Mouse (Mus musculus) neural tube, embryonic 14.5 days (tissue): ENCODE data around the gene Capn15. TPM values are rescaled to one million over a fixed set of nuclear protein-coding genes. Genes with fewer than 3 reads are reported as not detected.

Experiments
- ATAC-seq: fragments of 200-750 bp; cut with Nextera tagmentation; 2 replicates; pipeline ENCODE4 v1.8.0; 2017; ENCODE audit warnings: low read depth, mild to moderate bottlenecking, moderate TSS enrichment, moderate library complexity
- H3K27ac ChIP-seq: fragments of 300-500 bp; sonication (generic); 2 replicates; pipeline ENCODE4 v1.5.1; 2014; ENCODE audit warnings: low read depth, mild to moderate bottlenecking, control low read depth, low read length, moderate library complexity, mixed read lengths
- H3K27me3 ChIP-seq: fragments of 300-500 bp; sonication (generic); 2 replicates; pipeline ENCODE4 v1.6.1; 2014; ENCODE audit warnings: low read length; ENCODE audit not compliant: control insufficient read depth, insufficient read depth
- H3K36me3 ChIP-seq: fragments of 300-500 bp; sonication (generic); 2 replicates; pipeline ENCODE4 v1.6.1; 2014; ENCODE audit warnings: low read length, mixed read lengths; ENCODE audit not compliant: control insufficient read depth, insufficient read depth
- H3K4me1 ChIP-seq: fragments of 300-500 bp; sonication (generic); 2 replicates; pipeline ENCODE4 v1.6.1; 2014; ENCODE audit warnings: low read length; ENCODE audit not compliant: control insufficient read depth, insufficient read depth
- H3K4me2 ChIP-seq: fragments of 300-500 bp; sonication (generic); 2 replicates; pipeline ENCODE4 v1.6.1; 2014; ENCODE audit warnings: mild to moderate bottlenecking, low read depth, low read length, control low read depth
- H3K4me3 ChIP-seq: fragments of 300-500 bp; sonication (generic); 2 replicates; pipeline ENCODE4 v1.5.1; 2014; ENCODE audit warnings: low read depth, low read length, control low read depth, mixed read lengths
- H3K9ac ChIP-seq: fragments of 300-500 bp; sonication (generic); replicated peaks from 2 replicates; pipeline ENCODE4 v1.6.1; 2014; ENCODE audit warnings: low read depth, mild to moderate bottlenecking, control low read depth, low read length, mixed read lengths
- H3K9me3 ChIP-seq: fragments of 300-500 bp; sonication (generic); 2 replicates; pipeline ENCODE4 v1.6.1; 2016; ENCODE audit warnings: low read length; ENCODE audit not compliant: control insufficient read depth
- WGBS: fragments of 180-500 bp; shearing (Covaris S2); extraction: QIAGEN DNeasy Blood & Tissue Kit; methylation state at CpG from one replicate; pipeline ENCODE4 v1.1.7; 2014; 5-methylcytosine and 5-hydroxymethylcytosine counted together
- polyA plus RNA-seq: library from polyadenylated mRNA; unstranded; fragments of >200 nt; fragmentation: Nextera tagmentation; extraction: Ambion mirVana; gene quantifications from 2 replicates; pipeline ENCODE4 v1.2.1, GENCODE M21; 2014

Gene Capn15
- polyA plus RNA-seq, 1 experiment from 2014 or later: 24.6 TPM

DNA sequence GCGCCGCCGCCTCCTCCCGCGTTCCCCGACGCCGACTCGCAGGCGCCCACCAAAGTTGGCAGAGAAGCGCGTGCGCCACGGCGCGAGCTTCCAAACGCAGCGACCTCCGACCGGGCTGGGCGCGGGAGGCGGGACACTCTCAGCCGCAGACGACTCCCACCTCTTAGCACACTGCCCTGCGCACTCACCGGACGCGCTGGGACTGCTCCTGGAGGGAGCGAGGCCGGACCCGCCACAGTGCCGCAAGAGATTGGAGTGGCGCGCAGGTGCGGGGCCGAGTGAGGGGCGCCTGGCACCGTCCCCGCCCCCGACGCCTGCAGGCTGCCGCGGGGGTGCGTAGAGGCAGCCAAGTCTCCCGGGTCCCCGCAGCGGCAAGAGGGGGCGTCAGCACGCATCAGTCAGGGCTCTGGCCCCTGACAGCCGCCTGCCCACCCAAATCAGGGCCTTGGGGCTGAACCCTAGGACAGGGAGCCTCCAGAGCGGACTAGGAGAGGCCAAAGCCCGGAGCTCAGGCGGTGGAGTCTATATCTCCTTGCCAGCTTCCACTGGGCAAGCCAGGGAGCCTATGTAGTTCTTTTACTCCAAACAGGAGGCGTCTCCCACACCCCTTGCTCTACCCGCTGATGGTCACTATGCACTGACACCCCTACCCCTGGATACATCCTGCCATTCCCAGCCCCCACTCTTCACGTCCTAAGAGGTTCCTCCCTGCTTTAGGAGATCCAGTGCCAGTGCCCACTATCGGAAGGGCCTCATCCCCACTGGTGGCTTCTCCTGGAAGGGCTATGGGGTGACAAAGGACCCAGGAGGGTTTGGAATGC lies 33.6 kb downstream of the Capn15 start, which contains the start of gene A930017K11Rik:
Gene A930017K11Rik, minus strand, starts transcription at position 763 of the 821 bp plus-strand sequence.
- no peak within 1 kb of the TSS for H3K27ac ChIP-seq
- peaks cover 33% of the 10 kb centered on the region for H3K27me3 ChIP-seq
- H3K4me3 ChIP-seq: peak within 1 kb of the TSS; percentile 20
- H3K9me3 ChIP-seq: no peaks in the 10 kb centered on the region
- peak within 1 kb of the TSS; percentile 42 for H3K4me2 ChIP-seq
- ATAC-seq: no peak
- under 1% methylated on average over 55 of the region's 58 CpGs for WGBS
- H3K36me3 ChIP-seq: no peaks in the 10 kb centered on the region
- no peak within 1 kb of the TSS for H3K9ac ChIP-seq
- H3K4me1 ChIP-seq: 0 out of 2 replicates have a peak, but pooled peaks cover 3% of the 10 kb centered on the region

DNA sequence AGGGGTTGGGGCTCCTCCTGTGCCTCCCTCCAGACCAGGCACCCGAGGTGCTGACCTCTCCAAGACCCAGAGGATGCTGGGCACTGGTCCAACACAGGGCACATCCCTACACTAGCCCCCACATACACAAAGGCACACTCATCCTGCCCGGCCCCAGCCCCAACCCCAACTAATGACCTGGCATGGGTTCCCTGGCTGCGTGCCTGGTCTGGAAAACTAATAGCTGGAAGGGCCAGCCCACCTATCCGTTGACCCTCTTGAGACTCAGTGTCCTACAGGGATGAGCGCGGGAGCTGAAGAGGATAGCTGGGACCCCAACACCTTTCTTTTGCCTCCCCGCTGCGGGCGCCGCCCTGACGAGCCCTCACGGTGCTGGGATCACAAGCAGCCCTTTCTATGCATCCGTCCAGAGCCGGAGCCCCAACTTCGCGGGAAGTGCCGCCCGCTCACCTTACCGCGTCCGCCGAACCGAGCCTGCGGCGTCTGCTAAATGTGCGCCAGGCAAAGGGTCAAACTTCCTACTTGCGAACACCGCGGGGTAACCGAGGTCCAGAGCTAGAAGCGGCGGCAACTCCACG lies 34.3 kb downstream of the Capn15 start:
- peak overlapping the region; percentile 42 for H3K4me2 ChIP-seq
- no peak for ATAC-seq
- H3K27me3 ChIP-seq: peaks cover 33% of the 10 kb centered on the region
- H3K9me3 ChIP-seq: no peaks in the 10 kb centered on the region
- H3K27ac ChIP-seq: no peak overlapping the region
- H3K36me3 ChIP-seq: no peaks in the 10 kb centered on the region
- 0 out of 2 replicates have a peak, but pooled peaks cover 3% of the 10 kb centered on the region for H3K4me1 ChIP-seq
- 2% methylated on average over 33 of the region's 33 CpGs for WGBS
- peak overlapping the region; percentile 20 for H3K4me3 ChIP-seq
- H3K9ac ChIP-seq: no peak overlapping the region

DNA sequence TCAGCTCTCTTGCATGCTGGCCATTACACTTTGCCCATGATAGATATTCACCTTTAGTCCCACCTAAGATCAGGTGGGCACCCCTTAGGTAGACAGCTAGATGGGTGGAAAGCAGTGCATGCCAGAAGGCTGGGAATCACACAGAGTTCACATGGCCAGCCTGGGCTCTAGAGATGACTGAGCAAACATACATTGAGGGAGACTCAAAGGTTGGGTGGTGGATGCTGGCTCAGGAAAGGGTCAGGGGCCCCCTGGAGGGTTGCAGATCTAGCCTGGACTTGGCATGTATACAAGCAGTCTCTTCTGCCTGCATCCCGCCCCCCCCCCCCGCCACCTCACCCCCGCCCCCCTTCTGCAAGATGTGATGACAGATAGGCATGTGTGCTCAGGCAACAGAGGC lies 34.9 kb downstream of the Capn15 start:
- H3K4me3 ChIP-seq: no peak overlapping the region
- H3K36me3 ChIP-seq: no peaks in the 10 kb centered on the region
- 8% methylated on average over 3 of the region's 3 CpGs for WGBS
- ATAC-seq: no peak
- peaks cover 33% of the 10 kb centered on the region for H3K27me3 ChIP-seq
- H3K9ac ChIP-seq: no peak overlapping the region
- no peak overlapping the region for H3K4me2 ChIP-seq
- no peaks in the 10 kb centered on the region for H3K9me3 ChIP-seq
- H3K4me1 ChIP-seq: 0 out of 2 replicates have a peak, but pooled peaks cover 3% of the 10 kb centered on the region
- no peak overlapping the region for H3K27ac ChIP-seq

DNA sequence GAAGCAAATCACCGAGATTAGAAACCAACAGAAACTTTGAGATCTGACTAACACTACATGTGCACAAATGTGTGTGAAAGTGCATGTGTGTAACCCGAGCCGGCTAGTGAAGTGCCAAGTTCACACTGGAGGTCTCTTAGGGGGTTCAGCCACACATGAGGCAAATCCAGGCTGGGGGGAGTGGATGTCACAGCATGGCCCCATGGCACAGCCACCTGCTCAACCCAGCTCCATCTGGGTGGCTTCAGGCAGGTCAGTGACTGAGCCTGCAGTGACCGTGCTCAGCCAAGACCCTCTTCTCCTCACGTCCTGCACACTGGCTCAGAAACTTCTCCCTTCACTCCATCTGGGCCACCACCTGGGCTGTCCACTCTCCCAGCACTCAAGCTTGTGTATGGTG lies 35.6 kb downstream of the Capn15 start:
- Histone ChIP-seq H3K4me1 (0 out of 2 replicates have a peak, but pooled peaks cover 3% of the 10 kb centered on the region), H3K27me3 (peaks cover 33% of the 10 kb centered on the region), H3K4me2 (no peak overlapping the region), H3K36me3 (no peaks in the 10 kb centered on the region), H3K27ac (no peak overlapping the region), H3K9me3 (no peaks in the 10 kb centered on the region), H3K4me3 (no peak overlapping the region), H3K9ac (no peak overlapping the region)
- no peak for ATAC-seq
- 83% methylated on average over 5 of the region's 5 CpGs for WGBS

DNA sequence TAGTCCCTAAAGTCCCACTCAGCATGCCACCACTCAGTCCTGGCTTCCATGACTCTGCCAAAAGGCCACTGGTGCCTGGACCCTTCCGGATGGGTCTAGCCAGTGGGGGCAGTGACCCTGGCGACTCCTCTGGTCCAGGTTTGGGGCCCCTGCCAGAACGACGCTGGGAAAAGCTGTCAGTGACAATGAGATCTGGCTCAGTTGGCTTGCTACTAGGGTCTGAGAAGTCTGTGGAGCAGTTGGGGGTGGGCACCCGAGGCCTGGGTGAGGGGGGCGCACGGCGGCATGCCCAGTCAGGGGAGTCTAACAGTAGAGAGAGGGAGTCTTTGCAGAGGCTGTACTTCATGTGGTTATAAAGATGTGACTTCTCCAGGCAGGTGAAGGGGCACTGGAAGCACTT lies 37.5 kb downstream of the Capn15 start:
- Histone ChIP-seq H3K36me3 (no peaks in the 10 kb centered on the region), H3K9me3 (no peaks in the 10 kb centered on the region), H3K9ac (no peak overlapping the region), H3K4me1 (0 out of 2 replicates have a peak, but pooled peaks cover 3% of the 10 kb centered on the region), H3K27me3 (peaks cover 30% of the 10 kb centered on the region), H3K27ac (no peak overlapping the region), H3K4me2 (no peak overlapping the region), H3K4me3 (no peak overlapping the region)
- 81% methylated on average over 8 of the region's 8 CpGs for WGBS
- ATAC-seq: no peak

DNA sequence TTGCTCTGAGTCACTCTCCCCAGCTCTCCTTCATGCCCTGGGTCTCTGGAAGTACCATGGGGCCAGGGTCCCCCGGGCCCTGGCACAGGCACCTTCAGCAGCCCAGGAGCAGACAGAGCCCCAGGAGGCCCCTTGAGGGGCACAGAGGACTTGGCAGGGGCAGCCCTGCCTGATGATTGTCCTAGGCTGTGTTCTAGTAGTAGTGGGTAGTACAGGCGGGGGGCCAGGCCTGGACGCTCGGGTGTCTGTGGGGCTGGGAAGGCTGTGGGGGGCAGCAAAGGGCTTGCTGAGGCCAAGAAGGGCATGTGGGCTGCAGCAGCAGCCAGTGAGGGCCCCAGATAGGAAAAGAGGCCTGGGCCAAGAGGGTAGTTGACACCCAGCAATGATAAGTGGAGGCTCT lies 38.0 kb downstream of the Capn15 start:
- Histone ChIP-seq H3K4me3 (no peak overlapping the region), H3K9ac (no peak overlapping the region), H3K4me1 (0 out of 2 replicates have a peak, but pooled peaks cover 3% of the 10 kb centered on the region), H3K27me3 (peaks cover 26% of the 10 kb centered on the region), H3K9me3 (no peaks in the 10 kb centered on the region), H3K4me2 (no peak overlapping the region), H3K27ac (no peak overlapping the region), H3K36me3 (no peaks in the 10 kb centered on the region)
- 82% methylated on average over 4 of the region's 4 CpGs for WGBS
- ATAC-seq: no peak

- Histone ChIP-seq H3K9me3 (no peaks in the 10 kb centered on the region), H3K36me3 (no peaks in the 10 kb centered on the region), H3K4me2 (no peak overlapping the region), H3K27me3 (peaks cover 19% of the 10 kb centered on the region), H3K4me3 (no peak overlapping the region), H3K9ac (no peak overlapping the region), H3K4me1 (0 out of 2 replicates have a peak, but pooled peaks cover under 1% of the 10 kb centered on the region), H3K27ac (no peak overlapping the region)
- 79% methylated on average over 8 of the region's 8 CpGs for WGBS
- no peak for ATAC-seq
Measured at GRCm38 (mm10) chr17:25946891-25947290, 38.7 kb downstream of the Capn15 start.

DNA sequence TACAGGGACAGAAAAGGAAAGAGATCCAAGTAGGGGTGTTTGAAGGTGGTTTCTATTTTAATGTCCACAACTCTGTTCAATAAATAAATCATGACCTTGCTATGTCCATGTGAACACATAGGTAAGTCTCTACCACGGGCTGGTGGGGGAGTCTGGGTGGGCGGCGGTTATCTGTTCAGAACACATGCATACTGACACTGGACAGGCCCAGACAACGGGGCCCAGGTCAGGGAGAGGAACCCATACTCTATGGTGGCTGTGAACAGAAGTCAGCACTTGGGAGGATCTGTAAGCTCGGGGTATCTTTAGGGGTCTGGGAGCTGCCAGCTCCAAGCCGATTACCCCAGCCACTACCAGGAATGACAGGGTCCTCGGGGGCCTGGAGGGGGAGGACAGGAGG lies 39.2 kb downstream of the Capn15 start:
- Histone ChIP-seq H3K9me3 (no peaks in the 10 kb centered on the region), H3K4me1 (no peaks in the 10 kb centered on the region), H3K27me3 (peaks cover 14% of the 10 kb centered on the region), H3K9ac (no peak overlapping the region), H3K4me2 (no peak overlapping the region), H3K36me3 (no peaks in the 10 kb centered on the region), H3K4me3 (no peak overlapping the region), H3K27ac (no peak overlapping the region)
- no peak for ATAC-seq
- 80% methylated on average over 7 of the region's 7 CpGs for WGBS

- H3K4me1 ChIP-seq: peaks cover 6% of the 10 kb centered on the region; the same call in 1 of the 2 replicates
- H3K27ac ChIP-seq: no peak overlapping the region
- no peak overlapping the region for H3K4me2 ChIP-seq
- WGBS: 55% methylated on average over 9 of the region's 9 CpGs
- H3K4me3 ChIP-seq: no peak overlapping the region
- peaks cover 9% of the 10 kb centered on the region for H3K27me3 ChIP-seq
- H3K9me3 ChIP-seq: no peaks in the 10 kb centered on the region
- ATAC-seq: no peak
- H3K9ac ChIP-seq: no peak overlapping the region
- no peaks in the 10 kb centered on the region for H3K36me3 ChIP-seq
Measured at GRCm38 (mm10) chr17:25945517-25946155, 40.0 kb downstream of the Capn15 start.
